Mouse (Mus musculus) intestine, postnatal 0 days (tissue): ENCODE results near the gene Ces1b. TPM values are rescaled to one million over a fixed set of nuclear protein-coding genes. Genes with fewer than 3 reads are reported as not detected.

ENCODE experiments used
- ATAC-seq: fragments of 200-750 bp; cut with Nextera tagmentation; 2 replicates; pipeline ENCODE4 v1.8.0; 2017; ENCODE audit warnings: mild to moderate bottlenecking, moderate TSS enrichment, moderate library complexity
- H3K27ac ChIP-seq: fragments of 300-500 bp; sonication (generic); 2 replicates; pipeline ENCODE4 v1.5.1; 2014; ENCODE audit warnings: mild to moderate bottlenecking, low read depth, low read length, moderate library complexity
- H3K27me3 ChIP-seq: fragments of 300-500 bp; sonication (generic); replicated peaks from 2 replicates; pipeline ENCODE4 v1.6.1; 2014; ENCODE audit warnings: low read length, mixed read lengths; ENCODE audit not compliant: control insufficient read depth, insufficient read depth
- H3K36me3 ChIP-seq: fragments of 300-500 bp; sonication (generic); 2 replicates; pipeline ENCODE4 v1.6.1; 2014; ENCODE audit warnings: mild to moderate bottlenecking, moderate library complexity; ENCODE audit not compliant: control insufficient read depth, insufficient read depth
- H3K4me1 ChIP-seq: fragments of 300-500 bp; sonication (generic); replicated peaks from 2 replicates; pipeline ENCODE4 v1.6.1; 2014; ENCODE audit warnings: antibody characterized with exemption, low read length, mixed read lengths; ENCODE audit not compliant: control insufficient read depth, insufficient read depth
- H3K4me2 ChIP-seq: fragments of 300-500 bp; sonication (generic); replicated peaks from 2 replicates; pipeline ENCODE4 v1.6.1; 2014; ENCODE audit warnings: low read depth, mild to moderate bottlenecking, moderate library complexity
- H3K4me3 ChIP-seq: fragments of 300-500 bp; sonication (generic); 2 replicates; pipeline ENCODE4 v1.5.1; 2014; ENCODE audit warnings: low read depth, low read length
- H3K9ac ChIP-seq: fragments of 300-500 bp; sonication (generic); 2 replicates; pipeline ENCODE4 v1.6.1; 2014; ENCODE audit warnings: mild to moderate bottlenecking, low read depth, low read length
- H3K9me3 ChIP-seq: fragments of 300-500 bp; sonication (generic); 2 replicates; pipeline ENCODE4 v1.6.1; 2016; ENCODE audit warnings: mixed run types; ENCODE audit not compliant: control insufficient read depth
- CTCF ChIP-seq: sonication (generic); IDR thresholded peaks from 2 replicates; pipeline ENCODE4 v1.5.1; 2016; ENCODE audit warnings: low read depth, mild to moderate bottlenecking, control low read depth, antibody characterized with exemption, moderate library complexity
- WGBS: fragments of 180-500 bp; shearing (Covaris S2); extraction: QIAGEN DNeasy Blood & Tissue Kit; methylation state at CpG from one replicate; pipeline ENCODE4 v1.1.7; 2014; 5-methylcytosine and 5-hydroxymethylcytosine counted together
- polyA plus RNA-seq: library from polyadenylated mRNA; unstranded; fragments of >200 nt; fragmentation: Nextera tagmentation; extraction: Ambion mirVana; gene quantifications from 2 replicates; pipeline ENCODE4 v1.2.1, GENCODE M21; 2015

Ces1b gene
- polyA plus RNA-seq, 1 experiment from 2014 or later: not detected

- H3K9ac ChIP-seq: no peak overlapping the region
- WGBS: 92% methylated on average over 4 of the region's 4 CpGs
- no peaks in the 10 kb centered on the region for H3K27me3 ChIP-seq
- no peaks in the 10 kb centered on the region for H3K4me1 ChIP-seq
- H3K27ac ChIP-seq: no peak overlapping the region
- H3K9me3 ChIP-seq: no peaks in the 10 kb centered on the region
- no peaks in the 10 kb centered on the region for H3K36me3 ChIP-seq
- TF ChIP-seq CTCF: no peak
- no peak overlapping the region for H3K4me2 ChIP-seq
- H3K4me3 ChIP-seq: no peak overlapping the region
- no peak for ATAC-seq
These were observed 4.6 kb downstream of the Ces1b start for GRCm38 (mm10) chr8:93075251-93075650.

- 37% methylated on average over 3 of the region's 3 CpGs for WGBS
- Histone ChIP-seq H3K9ac (no peak overlapping the region), H3K36me3 (no peaks in the 10 kb centered on the region), H3K4me3 (no peak overlapping the region), H3K27me3 (no peaks in the 10 kb centered on the region; the same call in 1 of the 2 replicates), H3K9me3 (no peaks in the 10 kb centered on the region), H3K27ac (no peak overlapping the region), H3K4me2 (no peak overlapping the region), H3K4me1 (no peaks in the 10 kb centered on the region)
- no peak for TF ChIP-seq CTCF
- ATAC-seq: no peak
These were observed 16.2 kb downstream of the Ces1b start for GRCm38 (mm10) chr8:93063416-93064117.

GRCm38 (mm10) chr8:93059185-93059584 lies 20.6 kb downstream of the Ces1b start:
- no peaks in the 10 kb centered on the region; the same call in 1 of the 2 replicates for H3K27me3 ChIP-seq
- H3K9ac ChIP-seq: no peak overlapping the region
- WGBS: 8% methylated on average over 2 of the region's 2 CpGs
- no peak overlapping the region for H3K4me2 ChIP-seq
- H3K4me1 ChIP-seq: no peaks in the 10 kb centered on the region
- H3K27ac ChIP-seq: no peak overlapping the region
- TF ChIP-seq CTCF: peak; percentile 90
- H3K4me3 ChIP-seq: no peak overlapping the region
- no peak for ATAC-seq
- H3K9me3 ChIP-seq: no peaks in the 10 kb centered on the region
- H3K36me3 ChIP-seq: no peaks in the 10 kb centered on the region

- no peak for TF ChIP-seq CTCF
- no peaks in the 10 kb centered on the region for H3K4me1 ChIP-seq
- ATAC-seq: no peak
- no peaks in the 10 kb centered on the region; the same call in 1 of the 2 replicates for H3K27me3 ChIP-seq
- H3K9ac ChIP-seq: no peak overlapping the region
- H3K36me3 ChIP-seq: no peaks in the 10 kb centered on the region
- H3K4me3 ChIP-seq: no peak overlapping the region
- H3K4me2 ChIP-seq: no peak overlapping the region
- H3K27ac ChIP-seq: no peak overlapping the region
- 29% methylated on average over 2 of the region's 2 CpGs for whole genome bisulfite sequencing
- H3K9me3 ChIP-seq: no peaks in the 10 kb centered on the region
These were observed 24.6 kb downstream of the Ces1b start for GRCm38 (mm10) chr8:93055238-93055637.

- Histone ChIP-seq H3K27me3 (no peaks in the 10 kb centered on the region), H3K9me3 (no peaks in the 10 kb centered on the region), H3K4me2 (no peak overlapping the region), H3K27ac (no peak overlapping the region), H3K9ac (no peak overlapping the region), H3K4me3 (no peak overlapping the region), H3K36me3 (no peaks in the 10 kb centered on the region), H3K4me1 (no peaks in the 10 kb centered on the region)
- ATAC-seq: no peak
- 53% methylated on average over 4 of the region's 4 CpGs for WGBS
- peak; percentile 43 for TF ChIP-seq CTCF
These were observed 31.1 kb downstream of the Ces1b start for GRCm38 (mm10) chr8:93048510-93049416.

GRCm38 (mm10) chr8:93048092-93048491 lies 31.7 kb downstream of the Ces1b start, which contains the start of gene Ces1a:
Gene Ces1a, minus strand, starts transcription at chr8:93048192.
- TF ChIP-seq CTCF: no peak
- 81% methylated on average over 3 of the region's 3 CpGs for WGBS
- H3K4me1 ChIP-seq: no peaks in the 10 kb centered on the region
- no peak within 1 kb of the TSS for H3K27ac ChIP-seq
- no peaks in the 10 kb centered on the region for H3K36me3 ChIP-seq
- H3K9ac ChIP-seq: no peak within 1 kb of the TSS
- ATAC-seq: no peak
- H3K9me3 ChIP-seq: no peaks in the 10 kb centered on the region
- no peak within 1 kb of the TSS for H3K4me3 ChIP-seq
- no peak within 1 kb of the TSS for H3K4me2 ChIP-seq
- H3K27me3 ChIP-seq: no peaks in the 10 kb centered on the region
